Mouse (Mus musculus): Measurements from ENCODE around the gene Klhl32.

- TF ChIP-seq CTCF (IDR thresholded peaks at IDR 0.05; ENCODE audit: insufficient read depth, low read depth, low read length), result no peak
- no peak for TF ChIP-seq POLR2A (IDR thresholded peaks at IDR 0.05; ENCODE audit: insufficient read depth, low read depth, low read length)
These were observed 5.4 kb downstream of the Klhl32 start for GRCm38 (mm10) chr4:24845546-24845945.

Measured in olfactory bulb, adult 2 months (tissue).